Mouse (Mus musculus) E14TG2a.4 (cell line): ENCODE results near the gene Il17rc.

Experiments
- CTCF ChIP-seq: conservative IDR thresholded peaks from 2 replicates; pipeline ENCODE4 v1.5.1; 2014; ENCODE audit warnings: low read length
- NANOG ChIP-seq: IDR thresholded peaks from 2 replicates; pipeline ENCODE4 v1.6.1; 2014; ENCODE audit warnings: borderline replicate concordance, low read length, mixed read lengths

- TF ChIP-seq CTCF (no peak), NANOG (no peak)
Observed at GRCm38 (mm10) chr6:113508947-113509280, 37.7 kb downstream of the Il17rc start.
